Mouse (Mus musculus) C2C12 (cell line): ENCODE data around the gene 1810024B03Rik.

ENCODE experiments used
- CEBPB ChIP-seq: IDR thresholded peaks from one replicate; pipeline ENCODE4 v1.6.1; 2011; ENCODE audit warnings: low read depth, mild to moderate bottlenecking, control low read depth, moderate library complexity
- CTCF ChIP-seq: IDR thresholded peaks from one replicate; pipeline ENCODE4 v1.5.1; 2011; ENCODE audit not compliant: control insufficient read depth, insufficient read depth, insufficient read length
- FOSL1 ChIP-seq: IDR thresholded peaks from one replicate; pipeline ENCODE4 v1.8.0; 2011; ENCODE audit warnings: mild to moderate bottlenecking, low read length; ENCODE audit not compliant: poor library complexity, insufficient read depth, severe bottlenecking
- MAX ChIP-seq: IDR thresholded peaks from one replicate; pipeline ENCODE4 v1.6.1; 2011; ENCODE audit warnings: mild to moderate bottlenecking, control low read depth
- MYOD1 ChIP-seq: IDR thresholded peaks from one replicate; pipeline ENCODE4 v1.6.1; 2011; ENCODE audit warnings: low read depth; ENCODE audit not compliant: control insufficient read depth, insufficient read length
- MYOG ChIP-seq: IDR thresholded peaks from one replicate; pipeline ENCODE4 v1.6.1; 2011; ENCODE audit not compliant: control insufficient read depth, insufficient read length; ENCODE audit errors: extremely low read depth
- USF1 ChIP-seq: IDR thresholded peaks from one replicate; pipeline ENCODE4 v1.6.1; 2011; ENCODE audit warnings: low read depth, mild to moderate bottlenecking, control low read depth, moderate library complexity

GRCm38 (mm10) chr2:127140011-127140410 is 68.1 kb downstream of the 1810024B03Rik start:
- TF ChIP-seq CTCF (no peak), MYOG (no peak), MYOD1 (no peak), MAX (no peak), USF1 (no peak), FOSL1 (no peak), CEBPB (no peak)
